Comparison of ENCODE assay signal across 8 mouse cellular contexts in the genomic region with DNA sequence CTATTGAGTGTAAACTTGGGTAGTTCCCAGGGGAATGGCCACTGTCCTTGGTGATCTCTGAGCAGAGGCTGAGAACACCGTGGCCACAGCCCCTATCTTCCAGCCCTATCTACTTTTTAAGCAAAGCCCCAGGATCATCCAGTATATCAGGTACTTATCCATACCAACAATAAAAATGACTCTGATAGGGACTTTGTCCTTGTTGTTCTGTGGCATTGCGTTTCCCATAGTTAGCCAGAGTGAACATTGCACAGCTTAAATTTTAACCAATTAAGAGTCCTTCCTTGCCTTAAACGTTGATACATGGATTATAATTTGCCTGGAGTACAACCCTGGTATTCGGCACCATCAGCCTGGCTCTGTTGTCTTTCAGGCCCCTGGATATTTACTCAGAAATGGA.
"Had no signal": no experiment of that assay in that cellular context is flagged by ENCODE, and none has a peak within 500 bp of the region (broad histone marks: within the 10 kb centered on the region; RNA-seq: fewer than 3 reads in every experiment).

No protein-coding gene starts in this region.

- H3K9me3 ChIP-seq: limb, embryonic 12.5 days; midbrain, embryonic 10.5 days; neural tube, embryonic 12.5 days had no signal

- H3K9ac ChIP-seq: limb, embryonic 12.5 days; liver, embryonic 14.5 days; neural tube, embryonic 12.5 days had no signal

- H3K27ac ChIP-seq: layer of hippocampus, adult 2 months; limb, embryonic 12.5 days; liver, embryonic 14.5 days; midbrain, embryonic 10.5 days; neural tube, embryonic 12.5 days had no signal

- DNase-seq: liver; midbrain, embryonic 14.5 days; thymus, postnatal 4 days had no signal

- H3K36me3 ChIP-seq: limb, embryonic 12.5 days; midbrain, embryonic 10.5 days; neural tube, embryonic 12.5 days had no signal

- H3K4me1 ChIP-seq: limb, embryonic 12.5 days; midbrain, embryonic 10.5 days; neural tube, embryonic 12.5 days had no signal

- H3K27me3 ChIP-seq: limb, embryonic 12.5 days; neural tube, embryonic 12.5 days had no signal

- H3K4me3 ChIP-seq: layer of hippocampus, adult 2 months; limb, embryonic 12.5 days; midbrain, embryonic 10.5 days; neural tube, embryonic 12.5 days had no signal

- H3K4me2 ChIP-seq: limb, embryonic 12.5 days; neural tube, embryonic 12.5 days had no signal
